Mouse (Mus musculus) layer of hippocampus, adult 2 months (tissue): ENCODE results near the gene Nosip. TPM values are rescaled to one million over a fixed set of nuclear protein-coding genes. Genes with fewer than 3 reads are reported as not detected.
A peak's percentile ranks its signal among the peaks of the same experiment; 100 is the strongest.
"Not testable (repeated sequence)": the region's sequence is repeated elsewhere in the genome, so short reads cannot be mapped to it uniquely, and the experiment has no call there.

Experiments
- DNase-seq, 2 experiments: peaks; one replicate each; pipeline ENCODE4 v3.0.0; 2022; ENCODE audit warnings: low spot score in 2 of 2
- H3K27ac ChIP-seq: fragments of 200-600 bp; 2 replicates; pipeline ENCODE4 v1.8.1; 2022
- H3K4me3 ChIP-seq: fragments of 200-600 bp; 2 replicates; pipeline ENCODE4 v1.8.1; 2022; ENCODE audit warnings: mild to moderate bottlenecking
- CTCF ChIP-seq: fragments of 200-600 bp; conservative IDR thresholded peaks from 2 replicates; pipeline ENCODE4 v1.8.1; 2022; ENCODE audit warnings: antibody characterized with exemption, mild to moderate bottlenecking, moderate library complexity
- total RNA-seq, 2 experiments: library from RNA; stranded (reverse); gene quantifications; 2 replicates each; pipeline ENCODE4 v1.2.3; 2021

Nosip gene
- total RNA-seq, 2 experiments from 2014 or later = 54.2 to 57.7 TPM

DNA sequence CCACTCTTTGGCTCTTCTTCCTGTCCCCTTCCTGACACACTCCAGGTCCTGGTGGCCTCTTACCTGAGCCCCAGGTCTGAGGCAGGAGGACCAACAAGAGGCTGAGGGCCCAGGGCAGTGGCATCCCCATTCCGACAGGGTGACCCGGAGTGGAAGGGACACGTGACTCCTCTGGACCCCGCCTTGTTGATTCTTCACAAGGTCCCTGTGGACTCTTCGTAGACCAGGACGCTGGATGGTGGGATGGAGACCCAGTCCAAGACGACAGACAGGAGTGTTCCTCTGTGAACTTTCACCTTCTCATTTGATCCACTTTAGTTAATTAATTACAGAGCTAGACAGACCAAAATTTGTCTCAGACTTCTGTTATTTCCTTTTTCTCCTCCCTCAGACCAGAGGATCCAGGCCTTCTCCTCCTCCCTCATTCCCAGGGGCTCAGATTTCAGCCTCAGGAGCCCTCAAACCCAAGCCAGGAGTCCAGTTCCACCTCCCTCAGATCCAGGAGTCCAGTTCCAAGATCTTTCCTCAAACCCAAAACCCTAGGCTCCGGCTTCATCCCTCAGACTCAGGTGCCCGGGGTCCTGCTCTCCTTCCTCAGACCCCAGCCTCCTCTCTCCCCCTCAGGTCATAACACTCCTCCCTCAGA, 40.8 kb downstream of the Nosip start:
- DNase-seq = no peak
- TF ChIP-seq CTCF = no peak
- Histone ChIP-seq H3K27ac (peak overlapping the region; percentile 81), H3K4me3 (peak overlapping the region; percentile 46)

DNA sequence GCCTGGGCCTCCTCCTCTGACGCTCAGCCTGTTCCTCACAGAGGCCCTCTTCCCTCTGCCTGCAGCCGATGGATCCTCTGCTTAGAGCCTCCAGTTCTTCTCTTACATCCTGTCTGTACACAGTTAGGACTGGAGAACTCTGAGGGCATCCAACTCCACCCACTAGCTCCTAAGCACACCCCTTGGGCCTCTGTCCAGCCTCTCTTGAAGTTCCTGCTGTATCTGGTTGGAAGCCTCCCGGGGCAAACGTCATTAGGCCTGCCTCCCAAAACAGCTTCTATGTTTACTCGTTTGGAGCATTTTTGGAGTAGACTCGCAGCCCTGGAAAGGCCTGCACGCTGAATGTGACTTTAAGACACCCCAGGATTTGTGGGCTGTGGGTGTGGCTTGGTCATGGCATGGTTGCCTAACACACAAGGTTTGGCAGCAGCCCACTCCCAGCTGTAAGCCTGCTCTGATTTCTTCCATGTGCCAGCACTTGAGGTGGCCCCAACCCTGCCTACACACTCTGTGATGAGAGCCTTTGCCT, 41.5 kb downstream of the Nosip start, which contains the start of gene Fcgrt:
Gene Fcgrt (minus strand): TSS at position 200 of the 529 bp plus-strand sequence.
- peak within 1 kb of the TSS; percentile 46 for H3K4me3 ChIP-seq
- TF ChIP-seq CTCF = no peak
- DNase-seq = peak in 1 of 2 experiments; percentile 48
- peak within 1 kb of the TSS; percentile 81 for H3K27ac ChIP-seq

- DNase-seq = no peak
- H3K4me3 ChIP-seq = no peak overlapping the region
- TF ChIP-seq CTCF = no peak
- no peak overlapping the region for H3K27ac ChIP-seq
Observed at GRCm38 (mm10) chr7:45104941-45105340, 42.7 kb downstream of the Nosip start.

- no peak for TF ChIP-seq CTCF
- Histone ChIP-seq H3K4me3 (no peak overlapping the region), H3K27ac (no peak overlapping the region)
- DNase-seq = no peak
Observed at GRCm38 (mm10) chr7:45105491-45105890, 43.3 kb downstream of the Nosip start.

DNA sequence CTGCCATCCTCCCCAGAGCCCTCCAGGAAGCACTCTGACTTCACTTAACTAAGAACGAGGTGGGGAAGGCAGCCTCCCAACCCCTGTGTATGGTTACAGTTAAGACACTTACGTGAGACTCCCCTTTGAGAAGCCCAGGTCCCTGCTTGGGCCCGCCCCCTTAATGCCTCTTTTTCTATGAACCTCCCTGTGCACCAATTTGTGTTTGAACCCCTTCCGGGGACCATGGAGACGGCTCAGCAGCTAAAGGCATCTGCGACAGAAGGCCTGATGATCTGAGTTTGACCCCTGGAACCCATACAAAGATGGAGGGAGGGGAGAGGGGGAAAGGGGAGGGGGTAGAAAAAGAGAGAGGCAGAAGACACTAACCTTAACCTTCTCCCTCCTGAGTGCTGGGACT, 44.2 kb downstream of the Nosip start:
- no peak for DNase-seq
- no peak for TF ChIP-seq CTCF
- Histone ChIP-seq H3K4me3 (no peak overlapping the region), H3K27ac (no peak overlapping the region)

DNA sequence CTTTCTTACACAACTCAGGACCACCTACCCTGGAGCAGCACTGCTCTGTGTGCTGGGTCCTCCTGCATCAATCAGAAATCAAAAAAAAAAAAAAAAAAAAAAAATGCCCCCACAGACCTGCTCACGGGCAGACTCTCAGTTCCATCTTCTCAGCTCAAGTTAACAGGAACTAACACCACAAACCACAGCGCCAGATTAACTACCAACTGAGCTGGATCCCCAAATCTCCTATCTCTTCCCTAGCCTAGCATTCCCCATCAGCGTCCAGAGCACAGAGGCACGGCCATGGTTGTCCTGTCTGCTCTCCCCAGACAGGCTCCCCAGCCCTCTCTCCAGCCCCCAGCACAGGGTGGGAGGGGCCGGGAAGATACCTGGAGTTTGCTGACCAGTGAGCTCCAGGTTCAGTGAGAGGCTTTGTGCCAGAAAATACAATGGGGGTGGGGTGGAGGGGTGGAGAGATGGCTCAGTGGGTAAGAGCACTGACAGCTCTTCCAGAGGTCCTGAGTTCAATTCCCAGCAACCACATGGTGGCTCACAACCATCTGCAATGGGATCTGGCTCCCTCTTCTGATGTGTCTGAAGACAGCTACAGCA, 44.9 kb downstream of the Nosip start:
- no peak overlapping the region for H3K4me3 ChIP-seq
- no peak for TF ChIP-seq CTCF
- no peak for DNase-seq
- H3K27ac ChIP-seq = no peak overlapping the region

DNA sequence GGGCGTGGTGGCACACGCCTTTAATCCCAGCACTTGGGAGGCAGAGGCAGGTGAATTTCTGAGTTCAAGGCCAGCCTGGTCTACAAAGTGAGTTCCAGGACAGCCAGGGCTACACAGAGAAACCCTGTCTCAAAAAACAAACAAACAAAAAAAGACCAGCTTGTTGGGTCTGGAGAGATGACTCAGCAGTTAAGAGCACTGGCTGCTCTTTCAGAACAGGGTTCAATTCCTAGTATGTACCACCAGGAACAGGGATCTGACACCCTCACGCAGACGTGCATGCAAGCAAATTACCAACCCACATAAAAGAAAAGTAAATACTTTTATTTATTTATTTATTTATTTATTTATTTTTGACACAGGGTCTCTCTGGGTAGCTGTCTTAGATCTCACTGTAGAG, 47.9 kb downstream of the Nosip start:
- H3K27ac ChIP-seq, H3K4me3 ChIP-seq, DNase-seq: not testable (repeated sequence)

- H3K27ac ChIP-seq = no peak overlapping the region
- no peak for DNase-seq
- no peak overlapping the region for H3K4me3 ChIP-seq
- no peak for TF ChIP-seq CTCF
Observed at GRCm38 (mm10) chr7:45111940-45112339, 49.7 kb downstream of the Nosip start.

DNA sequence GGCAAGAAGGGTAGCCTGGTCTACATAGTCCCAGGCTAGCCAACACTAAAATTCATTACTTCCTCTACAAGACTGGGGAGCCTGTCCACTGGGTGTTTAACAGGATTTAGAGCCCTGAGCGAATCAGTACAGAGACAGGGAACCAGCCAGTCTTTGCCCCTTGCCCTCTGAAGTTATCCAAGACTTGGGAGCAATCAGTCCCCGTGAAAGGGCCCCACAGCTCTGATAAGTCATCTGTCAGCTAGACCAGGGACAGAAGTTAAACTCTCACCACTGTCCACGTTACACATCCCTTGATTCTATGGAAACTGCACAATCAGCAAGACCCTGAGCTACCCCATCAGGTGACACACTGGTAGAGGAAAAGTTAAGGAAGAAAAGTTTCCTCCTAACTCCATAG, 50.3 kb downstream of the Nosip start:
- H3K4me3 ChIP-seq = no peak overlapping the region
- H3K27ac ChIP-seq = no peak overlapping the region
- no peak for DNase-seq
- TF ChIP-seq CTCF = no peak

- TF ChIP-seq CTCF = no peak
- H3K27ac ChIP-seq = no peak overlapping the region
- no peak overlapping the region for H3K4me3 ChIP-seq
- no peak for DNase-seq
Observed at GRCm38 (mm10) chr7:45113476-45113875, 51.2 kb downstream of the Nosip start.

DNA sequence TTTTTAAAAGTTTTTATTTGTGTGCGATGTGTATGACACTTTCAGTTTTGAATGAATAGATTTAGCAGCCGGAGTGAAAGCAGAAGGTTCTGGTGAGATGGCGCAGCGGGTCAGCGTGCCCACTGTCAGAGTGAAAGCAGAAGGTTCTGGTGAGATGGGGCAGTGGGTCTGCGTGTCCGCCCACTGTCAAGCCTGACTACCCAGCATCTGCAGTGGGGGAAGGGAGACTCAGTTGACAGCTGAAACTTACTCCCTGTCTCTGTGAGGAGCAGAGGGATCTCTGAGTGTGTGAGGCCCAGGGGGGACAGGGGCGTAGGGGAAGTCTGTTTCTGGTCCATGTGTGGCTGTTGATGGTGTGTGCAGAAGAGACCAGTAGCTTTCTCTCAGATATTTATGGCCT, 55.3 kb downstream of the Nosip start:
- Histone ChIP-seq H3K27ac (no peak overlapping the region), H3K4me3 (no peak overlapping the region)
- no peak for TF ChIP-seq CTCF
- DNase-seq = no peak

- no peak overlapping the region for H3K27ac ChIP-seq
- no peak for TF ChIP-seq CTCF
- no peak overlapping the region for H3K4me3 ChIP-seq
- DNase-seq = no peak
Observed at GRCm38 (mm10) chr7:45118336-45118735, 56.1 kb downstream of the Nosip start.

GRCm38 (mm10) chr7:45119780-45120709, 57.8 kb downstream of the Nosip start:
- no peak for DNase-seq
- H3K27ac ChIP-seq = peak overlapping the region; percentile 72
- TF ChIP-seq CTCF = no peak
- H3K4me3 ChIP-seq = no peak overlapping the region
